Mouse (Mus musculus) MEL-GATA-1-ER (cell line): ENCODE measurements around the gene Tbc1d9b.
"Not testable (repeated sequence)": the region's sequence is repeated elsewhere in the genome, so short reads cannot be mapped to it uniquely, and the experiment has no call there.

Source experiments
- DNase-seq: peaks from one replicate; pipeline ENCODE4 v3.0.0-alpha.2; 2012; ENCODE audit warnings: low read depth; ENCODE audit errors: extremely low read depth

Gene Tbc1d9b

GRCm38 (mm10) chr11:50130811-50131766, at the start of gene Tbc1d9b:
TSS of gene Tbc1d9b (plus strand) at chr11:50131396.
- DNase-seq: peak; percentile 77

GRCm38 (mm10) chr11:50086211-50086610, 45.0 kb upstream of the Tbc1d9b start:
- DNase-seq: no peak

GRCm38 (mm10) chr11:50089840-50090239, 41.4 kb upstream of the Tbc1d9b start:
- DNase-seq: no peak

- DNase-seq: no peak
Measured at GRCm38 (mm10) chr11:50090982-50091675, 40.1 kb upstream of the Tbc1d9b start.

- DNase-seq: no peak
Measured at GRCm38 (mm10) chr11:50091681-50092080, 39.5 kb upstream of the Tbc1d9b start.

GRCm38 (mm10) chr11:50095661-50096060, 35.5 kb upstream of the Tbc1d9b start:
- no peak for DNase-seq

- DNase-seq: no peak
Measured at GRCm38 (mm10) chr11:50097091-50097490, 34.1 kb upstream of the Tbc1d9b start.

- no peak for DNase-seq
Measured at GRCm38 (mm10) chr11:50098961-50099481, 32.2 kb upstream of the Tbc1d9b start.

GRCm38 (mm10) chr11:50099692-50100091, 31.5 kb upstream of the Tbc1d9b start:
- no peak for DNase-seq

- no peak for DNase-seq
Measured at GRCm38 (mm10) chr11:50100548-50101307, 30.5 kb upstream of the Tbc1d9b start.

GRCm38 (mm10) chr11:50101962-50102361, 29.2 kb upstream of the Tbc1d9b start:
- not testable (repeated sequence) for DNase-seq

GRCm38 (mm10) chr11:50104016-50104415, 27.2 kb upstream of the Tbc1d9b start:
- DNase-seq: no peak

- DNase-seq: no peak
Measured at GRCm38 (mm10) chr11:50105237-50105636, 26.0 kb upstream of the Tbc1d9b start.

- DNase-seq: no peak
Measured at GRCm38 (mm10) chr11:50106024-50106423, 25.2 kb upstream of the Tbc1d9b start.

- no peak for DNase-seq
Measured at GRCm38 (mm10) chr11:50108823-50109244, 22.4 kb upstream of the Tbc1d9b start.

GRCm38 (mm10) chr11:50114329-50114728, 16.9 kb upstream of the Tbc1d9b start:
- DNase-seq: peak; percentile 50

GRCm38 (mm10) chr11:50122631-50123081, 8.5 kb upstream of the Tbc1d9b start:
- DNase-seq: no peak

GRCm38 (mm10) chr11:50127781-50128180, 3.4 kb upstream of the Tbc1d9b start:
- no peak for DNase-seq

- DNase-seq: no peak
Measured at GRCm38 (mm10) chr11:50131801-50132201, 605 bp downstream of the Tbc1d9b start.

GRCm38 (mm10) chr11:50132265-50132664, 1.1 kb downstream of the Tbc1d9b start:
- no peak for DNase-seq
